Mouse (Mus musculus) kidney, postnatal 14 days (tissue): ENCODE data around the gene Dync1i2.
A peak's percentile ranks its signal among the peaks of the same experiment; 100 is the strongest.

Experiments
- DNase-seq: peaks from one replicate; pipeline ENCODE4 v3.0.0; 2022; ENCODE audit warnings: mixed read lengths

Gene Dync1i2

DNA sequence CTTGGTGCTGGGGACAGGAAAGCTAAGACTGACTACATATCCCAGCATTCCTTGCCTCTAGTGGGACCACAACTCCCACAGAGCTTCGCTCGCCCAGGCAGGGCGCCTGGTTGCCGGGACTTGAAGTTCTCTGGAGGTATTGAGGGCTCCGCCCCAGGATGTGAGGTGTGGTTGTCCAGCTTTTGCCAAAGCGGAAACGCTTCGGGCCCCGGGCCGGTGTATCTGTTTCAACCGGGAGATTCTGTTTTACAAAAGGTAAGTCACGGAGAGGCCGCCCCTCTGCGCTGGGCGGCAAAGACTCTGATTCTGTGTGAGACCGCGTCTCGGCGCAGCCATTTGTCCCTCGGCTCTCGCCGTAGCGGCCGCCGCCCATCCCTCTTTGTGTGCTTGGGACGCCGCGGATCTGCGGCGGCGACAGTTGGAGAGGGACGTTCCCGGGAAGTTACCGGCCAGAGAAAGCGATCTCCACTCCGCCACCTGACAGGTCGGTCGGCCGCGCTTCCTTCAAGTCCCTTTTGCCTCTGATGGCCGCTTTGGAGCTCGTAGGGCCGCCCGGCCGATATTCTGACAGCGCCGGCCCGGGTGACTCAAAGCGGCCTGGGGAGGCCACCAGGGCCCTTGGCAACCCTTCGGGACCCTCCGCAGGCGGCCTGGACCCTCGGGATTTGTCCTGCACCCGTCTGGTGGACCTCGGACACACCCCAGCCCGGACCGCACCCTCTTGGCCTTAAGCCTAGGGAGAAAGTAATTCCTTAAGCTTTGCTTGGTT lies at the start of gene Dync1i2:
Gene Dync1i2 (plus strand): TSS at position 116 of the 769 bp plus-strand sequence.
- peak; percentile 95 for DNase-seq

DNA sequence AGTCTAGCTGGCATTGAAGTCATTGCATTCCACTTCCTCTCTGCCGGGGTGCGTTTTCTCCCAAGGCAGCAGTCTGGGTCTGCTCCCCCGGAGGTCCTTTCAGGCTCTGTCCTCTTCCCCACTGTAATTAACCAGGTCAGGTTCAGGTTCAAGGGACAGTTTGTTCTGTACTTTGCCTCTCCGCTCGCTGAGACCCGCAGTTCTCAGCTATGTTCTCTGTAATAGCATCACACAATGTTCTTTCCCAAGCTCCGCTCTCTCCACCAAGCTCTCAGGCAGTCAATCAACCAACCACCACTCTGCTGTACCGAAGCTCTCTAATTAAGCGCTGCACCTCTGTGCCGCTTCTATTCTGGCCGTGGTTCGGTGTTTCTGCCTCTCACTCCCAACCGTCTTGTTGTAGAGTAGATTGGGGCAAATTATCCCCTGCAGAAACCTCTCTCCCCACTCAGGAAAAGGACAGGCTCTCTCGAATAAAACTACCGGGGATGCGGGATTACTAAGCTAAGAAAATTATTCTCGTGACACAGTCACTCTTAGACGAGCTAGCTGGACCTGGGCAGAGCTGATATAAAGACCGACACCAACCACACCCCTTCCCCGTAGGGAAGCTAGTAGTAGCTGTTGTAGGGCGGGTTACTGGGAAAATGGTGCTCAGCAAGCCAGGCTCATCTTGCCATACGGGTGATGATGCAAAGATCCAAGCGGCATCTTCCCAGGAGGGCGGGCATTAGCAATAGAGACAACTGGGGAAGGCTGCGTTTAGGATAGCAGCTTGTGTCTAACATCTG lies 48.5 kb upstream of the Dync1i2 start:
- peak; percentile 78 for DNase-seq

DNA sequence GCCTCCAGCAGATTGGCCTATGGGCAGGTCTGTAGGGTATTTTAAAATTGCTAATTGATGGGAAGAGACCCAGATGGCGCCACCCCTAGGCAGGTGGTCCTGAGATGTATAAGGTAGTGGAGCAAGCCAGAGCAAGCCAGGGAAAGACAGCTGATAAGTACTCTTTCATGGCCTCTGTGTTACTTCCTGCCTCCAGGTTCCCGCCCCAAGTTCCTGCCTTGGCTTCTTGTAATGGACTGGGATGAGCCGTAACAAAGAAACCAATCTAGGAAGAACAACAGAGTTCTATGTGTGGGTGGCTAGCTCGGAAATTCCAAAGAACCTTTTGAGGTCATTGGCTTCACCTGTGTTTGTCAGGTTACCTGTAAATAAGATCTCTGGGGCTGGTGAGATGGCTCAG lies 44.3 kb upstream of the Dync1i2 start:
- DNase-seq, result no peak

DNA sequence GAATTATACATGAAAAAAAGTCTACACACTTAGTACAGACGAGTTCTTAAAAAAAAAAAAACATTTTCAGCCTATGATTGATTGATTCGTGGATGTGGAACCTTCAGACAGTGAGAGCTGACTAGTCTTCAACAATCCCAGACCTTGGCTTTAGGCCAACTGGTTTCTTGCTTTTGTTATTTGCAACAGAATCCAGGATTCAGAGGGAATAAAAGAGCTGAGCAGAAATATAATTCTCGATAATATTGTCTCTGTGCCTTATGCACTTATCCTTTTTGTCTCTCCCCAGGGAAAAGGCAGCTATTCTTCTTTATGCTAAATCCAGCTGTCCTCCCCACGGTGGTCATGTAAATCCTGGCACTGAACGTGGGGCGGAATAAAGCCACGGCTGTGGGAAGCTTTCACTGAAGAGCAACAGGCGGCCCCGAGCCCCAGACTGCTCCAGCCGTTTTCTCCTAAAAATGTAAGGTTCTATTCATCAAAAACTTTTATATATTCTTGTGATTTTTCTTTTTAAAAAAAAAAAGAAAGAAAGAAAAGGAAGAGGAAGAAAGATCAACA lies 43.0 kb upstream of the Dync1i2 start:
- DNase-seq, result no peak

DNA sequence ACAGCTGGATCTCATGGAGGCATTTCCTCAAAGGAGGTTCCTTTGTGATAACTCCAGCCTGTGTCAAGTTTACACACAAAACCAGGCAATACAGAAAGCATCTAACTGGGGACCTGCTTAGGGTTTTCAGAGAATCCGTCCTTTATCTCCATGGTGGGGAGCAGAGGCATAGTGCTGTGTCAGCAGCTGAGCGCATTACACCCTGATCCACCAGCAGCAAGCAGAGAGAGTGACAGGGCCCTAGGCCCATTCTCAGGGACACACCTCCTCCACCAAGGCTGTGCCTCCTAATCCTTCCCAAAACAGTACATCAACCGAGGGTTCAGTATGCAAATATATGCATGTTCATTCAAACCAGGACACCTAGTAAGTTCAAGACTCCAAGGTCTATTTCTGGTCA lies 38.5 kb upstream of the Dync1i2 start:
- no peak for DNase-seq

DNA sequence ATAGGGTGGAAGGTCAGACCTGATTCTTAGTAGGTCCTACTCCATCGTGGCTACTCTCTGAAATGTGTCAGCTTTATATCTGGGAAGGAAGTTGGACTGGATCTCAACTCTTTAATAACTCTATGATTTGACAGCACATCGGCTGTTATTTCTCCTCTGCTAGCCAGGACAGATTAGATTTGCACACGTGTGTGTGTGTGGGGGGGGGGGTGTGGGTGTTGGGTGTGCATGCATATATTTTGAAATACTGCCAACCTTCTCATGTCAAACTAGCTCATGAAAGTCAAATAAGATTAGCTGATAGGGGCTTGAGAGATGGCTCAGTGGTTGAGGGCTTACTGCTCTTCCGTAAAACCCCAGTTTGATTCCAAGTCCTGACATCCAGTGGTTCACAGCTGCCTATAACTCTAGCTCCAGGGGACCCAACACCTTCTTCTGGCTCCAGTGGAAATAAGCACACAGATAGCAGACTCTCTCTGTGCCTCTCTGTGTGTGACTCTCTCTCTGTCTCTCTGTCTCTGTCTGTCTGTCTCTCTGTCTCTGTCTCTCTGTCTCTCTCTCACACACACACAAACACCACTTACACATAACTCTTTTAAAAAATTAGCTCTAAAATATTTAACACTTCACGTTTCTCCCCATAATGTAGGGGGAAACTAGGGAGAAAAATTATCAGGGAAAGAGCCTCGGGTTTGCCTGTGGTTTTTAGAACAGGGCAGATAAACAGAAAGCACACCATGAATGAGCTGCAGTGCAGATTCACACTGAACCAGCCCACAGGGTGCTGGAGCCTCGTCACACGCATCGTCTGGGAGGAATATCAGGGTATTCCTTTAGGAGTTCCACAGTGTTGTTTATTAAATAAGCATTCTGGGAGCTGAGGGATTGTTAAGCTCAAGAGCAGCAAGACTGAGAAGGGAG lies 34.9 kb upstream of the Dync1i2 start:
- no peak for DNase-seq

DNA sequence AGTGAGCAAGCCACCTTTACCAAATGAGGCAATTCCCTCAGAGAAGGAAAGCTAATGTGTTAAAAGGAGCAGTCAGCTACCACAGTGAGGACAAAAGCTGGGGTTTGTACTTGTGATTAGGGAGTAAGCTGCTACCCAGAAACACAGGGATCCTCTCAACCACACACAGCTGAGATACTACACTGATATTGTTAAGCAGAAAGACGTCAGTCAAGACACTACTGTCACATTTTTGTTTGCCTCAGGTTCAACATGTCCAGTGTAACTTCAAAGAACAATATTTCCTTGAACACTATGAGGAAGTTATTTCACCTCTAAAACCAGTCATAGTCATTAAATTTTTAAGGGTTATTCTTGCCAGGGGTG lies 34.3 kb upstream of the Dync1i2 start:
- DNase-seq, result no peak

DNA sequence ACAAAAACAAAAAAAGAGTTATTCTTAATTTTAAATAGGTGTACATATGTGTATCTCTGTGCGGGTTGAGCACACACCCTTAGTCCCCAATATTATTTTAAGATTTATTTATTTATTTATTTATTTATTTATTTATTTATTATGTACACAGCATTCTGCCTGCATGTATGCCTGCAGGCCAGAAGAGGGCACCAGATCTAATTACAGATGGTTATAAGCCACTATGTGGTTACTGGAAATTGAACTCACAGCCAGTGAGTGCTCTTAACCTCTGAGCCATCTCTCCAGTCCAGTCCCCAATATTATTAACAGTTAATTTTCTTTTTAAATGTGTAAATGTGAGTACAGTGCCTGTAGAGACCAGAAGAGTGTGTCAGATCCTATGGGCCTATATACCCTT lies 33.7 kb upstream of the Dync1i2 start:
- DNase-seq, result no peak

DNA sequence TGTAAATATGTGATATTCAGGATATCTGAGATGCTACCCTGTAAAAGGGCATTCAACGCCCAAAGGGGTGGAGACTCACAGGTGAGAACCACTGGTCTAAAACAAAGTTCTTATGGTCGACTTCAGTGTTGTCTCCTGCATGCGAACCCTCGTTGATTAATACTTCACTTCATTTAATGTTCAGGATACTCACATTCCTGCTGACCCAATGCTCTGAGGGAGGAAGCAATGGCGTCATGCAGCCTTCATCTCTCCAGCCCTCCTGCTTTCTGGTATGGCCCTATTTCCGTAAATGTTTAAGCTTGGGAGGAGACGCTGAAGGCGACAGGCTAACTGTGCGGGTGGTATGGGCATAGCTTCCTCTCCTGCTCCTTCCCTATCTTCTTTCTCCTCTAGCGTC lies 31.8 kb upstream of the Dync1i2 start:
- no peak for DNase-seq

DNA sequence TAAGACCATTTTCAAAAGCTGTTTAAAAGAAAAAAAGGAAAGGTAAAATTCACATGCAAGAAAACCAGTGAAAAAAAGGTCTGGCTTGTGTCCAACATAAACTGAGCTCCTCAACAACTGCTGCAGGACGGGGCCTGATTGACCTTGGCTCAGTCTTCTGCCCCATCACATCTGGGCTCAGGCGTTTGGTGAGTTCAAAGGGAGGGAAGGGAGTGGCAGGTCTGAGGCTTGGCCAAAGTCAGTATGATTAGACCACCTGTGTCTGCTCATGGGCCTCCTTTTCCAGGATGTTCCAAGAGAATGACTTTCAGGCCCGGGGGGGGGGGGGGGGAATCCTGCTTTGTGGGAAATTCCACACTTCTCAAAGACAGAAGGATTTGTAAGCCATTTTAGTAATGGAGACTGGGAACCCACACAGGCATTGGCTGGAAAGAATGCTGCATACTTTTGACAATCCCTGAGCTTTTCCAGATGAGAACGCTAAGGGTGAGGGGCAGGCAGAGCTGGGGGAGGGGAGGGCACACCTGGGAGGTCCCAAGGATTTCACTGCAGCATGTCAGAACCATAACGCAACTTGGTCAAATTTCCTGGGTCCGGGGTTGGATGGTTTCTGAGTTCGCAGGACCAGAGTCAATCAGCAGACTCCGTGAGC lies 30.8 kb upstream of the Dync1i2 start:
- DNase-seq, result no peak

DNA sequence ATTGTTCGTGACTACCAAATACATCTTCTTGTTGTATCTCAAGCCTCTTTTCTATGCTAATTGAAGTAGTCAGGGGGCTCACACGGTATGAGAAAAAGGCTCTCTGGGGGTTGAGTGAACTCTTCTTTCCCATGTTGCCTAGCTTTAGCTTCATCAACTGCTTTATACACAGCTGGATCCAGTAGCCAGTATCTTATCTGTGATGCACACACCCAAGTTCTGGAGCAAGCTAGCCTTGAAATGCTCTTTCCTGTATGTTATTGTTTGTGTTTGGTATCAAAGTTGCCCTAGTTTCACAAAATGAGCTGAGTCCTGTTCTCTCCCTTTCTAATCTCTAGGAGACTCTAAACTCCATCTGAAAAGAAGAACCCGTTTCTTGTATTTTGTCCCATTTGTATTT lies 23.6 kb upstream of the Dync1i2 start:
- DNase-seq, result no peak

DNA sequence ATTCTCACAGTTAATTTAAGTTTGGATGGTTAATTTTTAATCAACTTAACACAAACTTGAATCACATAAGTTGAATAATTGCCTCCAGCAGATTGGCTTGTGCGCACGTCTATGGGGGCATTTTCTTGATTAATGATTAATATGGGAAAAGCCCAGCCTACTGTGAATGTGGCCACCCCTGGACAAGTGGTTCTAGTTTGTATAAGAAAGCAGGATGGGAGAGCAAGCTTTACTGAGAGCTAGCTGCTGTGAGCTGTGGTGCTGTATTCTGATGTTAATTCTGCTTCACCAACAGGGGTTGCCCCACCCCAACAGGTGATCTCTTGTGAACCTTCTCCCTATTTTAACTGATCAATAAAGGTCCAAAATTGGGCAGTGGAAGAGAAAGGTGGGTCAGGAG lies 22.6 kb upstream of the Dync1i2 start:
- peak; percentile 76 for DNase-seq

DNA sequence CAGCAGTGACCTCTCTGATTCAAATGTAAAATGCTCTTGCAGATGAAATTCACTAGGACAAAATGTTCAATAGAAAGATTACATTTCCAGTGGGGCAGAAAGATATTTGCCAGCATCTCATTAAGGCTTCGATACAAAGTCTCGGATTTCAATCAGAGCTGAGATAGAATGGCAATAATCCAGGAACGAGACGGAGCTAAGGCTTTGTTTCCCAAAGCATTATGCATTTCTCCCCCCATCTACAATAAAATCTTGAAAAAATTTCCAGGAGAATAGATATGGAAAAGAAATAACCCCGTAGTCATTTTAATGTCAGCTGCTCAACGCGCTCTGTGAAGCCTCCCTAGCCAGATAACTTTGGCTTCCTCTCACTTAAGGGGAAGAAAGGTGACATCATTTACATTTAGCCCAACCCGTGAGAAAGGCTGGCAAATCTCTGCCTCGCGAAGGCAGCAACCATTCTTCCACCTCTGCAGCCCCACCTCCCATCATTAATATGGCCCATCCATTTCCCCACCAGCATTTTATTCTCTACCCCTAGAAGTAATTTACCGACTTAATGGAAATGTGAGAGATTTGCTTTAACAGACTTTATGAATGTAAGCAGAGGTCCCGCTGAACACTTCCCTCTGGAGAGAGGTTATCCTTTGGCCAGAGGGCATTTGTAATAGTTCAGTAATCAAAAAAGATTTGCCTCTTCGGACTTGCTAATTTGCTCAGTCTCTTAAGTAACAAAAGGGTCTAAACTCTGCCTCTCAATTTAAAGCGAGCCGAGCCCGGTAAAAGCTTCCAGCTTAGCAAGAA lies 19.9 kb upstream of the Dync1i2 start:
- no peak for DNase-seq

DNA sequence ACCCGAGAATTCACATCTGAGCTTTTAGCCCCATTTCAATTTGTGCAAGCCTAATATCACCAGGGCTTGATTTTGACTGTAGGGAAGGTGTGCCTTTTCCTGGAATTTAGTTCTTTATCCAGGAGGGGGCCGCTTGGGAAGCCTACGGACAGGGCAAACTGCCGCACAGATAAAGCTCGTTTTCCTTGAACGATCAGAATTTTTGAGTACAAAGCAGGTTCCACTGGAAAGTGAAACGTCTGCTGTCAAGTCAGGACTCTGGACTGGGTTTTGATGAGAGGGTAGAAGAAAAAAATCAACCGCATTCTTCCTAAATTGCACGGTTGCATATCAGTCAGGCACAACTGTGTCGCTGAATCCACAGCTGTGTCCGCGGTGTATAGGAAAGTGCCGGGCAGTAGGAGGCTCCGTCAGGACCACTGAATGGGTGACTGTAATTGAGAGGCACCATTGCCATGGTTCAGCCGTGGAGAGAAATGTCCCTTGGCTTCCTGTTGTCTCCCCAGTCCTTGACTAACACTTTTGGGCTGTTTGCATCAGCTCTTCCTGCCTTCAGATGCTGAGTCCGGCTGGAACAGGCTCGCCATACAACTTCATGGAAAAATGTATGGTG lies 19.2 kb upstream of the Dync1i2 start:
- DNase-seq, result no peak

DNA sequence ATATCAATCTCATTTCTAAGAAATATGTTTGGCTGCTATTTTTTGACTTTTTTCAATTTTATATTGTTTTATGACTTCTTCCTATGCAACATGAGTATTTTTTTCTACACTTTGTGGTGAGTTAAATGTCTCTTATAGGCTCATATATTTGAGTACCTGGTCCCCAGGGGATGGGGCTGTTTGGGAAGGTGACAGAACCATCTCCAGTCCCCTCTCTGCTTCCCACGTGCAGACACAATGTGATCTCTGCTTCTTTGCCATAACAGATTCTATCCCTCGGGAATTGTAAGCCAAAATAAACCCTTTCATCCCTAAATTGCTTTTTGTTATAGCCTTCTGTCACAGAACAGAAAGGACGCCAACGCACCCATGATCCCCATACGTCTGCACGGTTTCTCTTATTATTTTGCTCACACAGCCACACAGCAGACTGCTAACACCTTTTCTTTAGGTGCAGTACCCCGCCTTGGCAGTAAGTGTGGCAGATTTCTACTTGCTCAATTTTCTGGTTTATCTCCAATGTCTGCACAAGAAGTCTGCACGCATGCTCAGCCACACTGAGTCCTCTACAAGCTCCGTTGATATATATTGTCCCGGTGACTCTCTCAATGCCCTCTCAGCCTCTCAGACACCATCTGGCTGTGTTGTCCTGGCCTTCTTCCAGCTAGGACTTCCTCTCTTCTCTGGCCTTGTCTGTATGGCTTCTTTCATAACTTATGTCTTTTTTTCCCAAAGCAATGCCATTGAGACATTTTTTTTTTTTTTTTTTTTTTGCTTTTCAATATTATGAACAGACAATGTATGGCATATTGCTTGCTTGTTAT lies 17.2 kb upstream of the Dync1i2 start:
- no peak for DNase-seq

DNA sequence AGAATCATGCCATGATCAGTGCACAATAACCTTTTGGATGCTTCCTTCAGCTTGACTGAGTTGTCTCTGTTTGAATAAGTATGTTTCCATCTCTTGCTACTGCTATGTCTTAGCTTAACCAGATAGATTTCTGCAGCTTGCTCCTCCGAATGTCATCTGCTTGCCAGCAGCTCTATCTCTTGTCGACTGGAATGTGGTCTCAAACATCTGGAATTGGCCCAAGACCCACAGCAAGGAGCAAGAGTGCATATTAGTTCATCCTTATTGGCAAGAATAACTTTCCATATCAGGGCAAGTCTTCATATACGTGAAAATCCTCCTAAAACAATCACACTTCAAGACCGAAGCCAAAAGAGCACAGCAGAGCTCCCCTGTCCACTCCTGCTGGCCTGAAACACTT lies 14.6 kb upstream of the Dync1i2 start:
- DNase-seq, result no peak

DNA sequence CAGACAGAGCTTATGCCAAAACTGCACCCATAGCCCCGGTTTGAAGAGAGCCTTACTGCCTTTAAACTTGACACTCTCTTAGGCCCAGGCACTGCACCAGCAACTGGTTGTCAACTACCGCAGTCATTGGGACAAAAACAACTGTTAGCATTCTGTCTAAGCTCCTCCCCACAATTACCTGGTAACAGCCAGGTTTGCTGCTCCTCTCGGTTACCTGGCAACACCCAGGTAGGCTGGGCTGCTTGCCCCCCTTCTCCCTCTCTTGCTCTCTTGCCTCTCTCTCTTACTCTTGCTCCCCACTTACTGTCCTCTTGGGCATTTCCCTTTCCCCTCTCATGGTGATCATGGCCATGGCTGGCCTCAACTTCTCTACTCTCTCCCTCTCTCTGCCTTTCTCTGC lies 12.6 kb upstream of the Dync1i2 start:
- peak; percentile 30 for DNase-seq

DNA sequence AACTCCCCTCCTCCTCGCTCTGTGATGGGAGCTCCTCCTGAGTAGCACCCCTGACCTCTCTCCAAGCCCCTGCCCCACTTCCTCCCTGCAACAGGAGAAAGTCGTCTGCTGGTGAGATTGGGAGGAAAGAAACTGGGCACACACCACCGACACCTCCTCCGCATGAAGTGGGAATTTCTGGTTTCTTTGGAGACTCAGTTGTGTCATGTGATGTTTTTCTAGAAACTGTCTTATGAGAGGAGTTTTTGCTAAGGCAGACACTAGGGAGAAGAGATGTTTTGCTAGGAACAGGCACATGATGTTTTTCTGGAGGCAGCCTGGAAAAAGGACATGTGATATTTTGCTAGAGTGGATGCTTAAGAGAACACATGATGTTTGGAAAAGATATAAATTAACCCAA lies 11.0 kb upstream of the Dync1i2 start:
- no peak for DNase-seq

DNA sequence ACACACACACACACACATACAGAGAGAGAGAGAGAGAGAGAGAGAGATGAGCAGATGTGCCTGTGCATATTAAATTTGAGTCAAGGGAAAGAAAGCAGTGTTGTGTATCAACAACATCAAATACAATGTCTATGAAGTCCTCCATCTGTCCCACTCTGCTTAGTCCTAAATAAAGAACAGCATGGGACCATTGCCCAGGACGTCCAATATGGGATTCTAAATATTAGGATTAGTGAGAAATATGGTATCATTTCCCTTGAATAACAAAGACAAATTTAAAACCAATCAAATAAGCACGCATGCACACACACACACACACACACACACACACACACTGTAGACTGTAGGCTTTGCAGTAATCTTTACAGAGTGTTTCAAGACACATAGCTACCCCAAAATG lies 9.6 kb upstream of the Dync1i2 start:
- no peak for DNase-seq

DNA sequence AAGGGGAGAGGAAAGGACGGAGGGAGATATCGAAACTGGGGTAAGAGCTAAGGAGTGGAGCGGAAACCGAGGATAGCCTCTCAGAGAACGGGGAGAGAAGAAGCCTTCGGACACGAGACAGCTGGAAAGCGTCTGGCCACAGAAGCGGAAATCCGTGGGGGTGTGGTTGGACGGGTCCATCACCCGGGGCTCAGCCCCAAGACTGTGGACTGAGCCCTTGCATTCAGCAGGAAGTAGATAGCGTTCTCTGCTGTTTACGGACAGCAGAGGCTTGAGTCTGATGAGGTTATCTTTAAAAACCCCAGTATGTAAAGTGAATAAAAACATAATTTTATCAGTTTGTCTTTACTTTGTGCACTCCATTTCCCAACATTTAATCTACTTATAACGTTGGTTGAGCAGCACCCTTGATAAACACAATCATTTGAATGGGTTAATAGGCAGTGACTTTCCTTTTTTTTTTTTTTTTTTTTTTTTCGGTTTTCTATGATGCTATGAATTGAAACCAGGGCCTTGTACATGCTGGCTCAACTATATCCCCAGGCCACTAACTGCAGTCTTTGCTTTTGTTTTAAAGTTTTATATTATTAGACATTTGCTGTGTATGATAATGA lies 7.6 kb upstream of the Dync1i2 start:
- DNase-seq, result peak; percentile 39
